Mouse (Mus musculus): ENCODE measurements around the gene Sgf29. TPM values are rescaled to one million over a fixed set of nuclear protein-coding genes. Genes with fewer than 3 reads are reported as not detected.
A peak's percentile ranks its signal among the peaks of the same experiment; 100 is the strongest.
"Not testable (repeated sequence)": the region's sequence is repeated elsewhere in the genome, so short reads cannot be mapped to it uniquely, and the experiment has no call there.

Gene Sgf29
- polyA plus RNA-seq, 1 experiment from 2014 or later: 64.5 TPM

GRCm38 (mm10) chr7:126624774-126625173, 24.3 kb upstream of the Sgf29 start:
- H3K4me1 ChIP-seq: no peaks in the 10 kb centered on the region
- H3K27ac ChIP-seq (replicated peaks): no peak overlapping the region
- H3K27me3 ChIP-seq (replicated peaks): no peaks in the 10 kb centered on the region
- H3K4me2 ChIP-seq: peak overlapping the region; percentile 15; the same call in 1 of the 2 replicates
- H3K9me3 ChIP-seq (replicated peaks): no peaks in the 10 kb centered on the region
- no peak for ATAC-seq (ENCODE audit: low FRiP score)
- H3K36me3 ChIP-seq: no peaks in the 10 kb centered on the region
- H3K4me3 ChIP-seq (replicated peaks): no peak overlapping the region
- H3K9ac ChIP-seq (replicated peaks): no peak overlapping the region
- 74% methylated on average over 16 of the region's 16 CpGs for WGBS

- no peak overlapping the region for H3K4me3 ChIP-seq (replicated peaks)
- H3K9ac ChIP-seq (replicated peaks): no peak overlapping the region
- no peaks in the 10 kb centered on the region for H3K9me3 ChIP-seq (replicated peaks)
- H3K4me2 ChIP-seq: no peak overlapping the region
- no peak overlapping the region for H3K27ac ChIP-seq (replicated peaks)
- H3K27me3 ChIP-seq (replicated peaks): no peaks in the 10 kb centered on the region
- no peaks in the 10 kb centered on the region for H3K4me1 ChIP-seq
- WGBS: 56% methylated on average over 6 of the region's 6 CpGs
- H3K36me3 ChIP-seq: no peaks in the 10 kb centered on the region
- ATAC-seq (ENCODE audit: low FRiP score): no peak
These were observed 23.7 kb upstream of the Sgf29 start for GRCm38 (mm10) chr7:126625369-126625768.

DNA sequence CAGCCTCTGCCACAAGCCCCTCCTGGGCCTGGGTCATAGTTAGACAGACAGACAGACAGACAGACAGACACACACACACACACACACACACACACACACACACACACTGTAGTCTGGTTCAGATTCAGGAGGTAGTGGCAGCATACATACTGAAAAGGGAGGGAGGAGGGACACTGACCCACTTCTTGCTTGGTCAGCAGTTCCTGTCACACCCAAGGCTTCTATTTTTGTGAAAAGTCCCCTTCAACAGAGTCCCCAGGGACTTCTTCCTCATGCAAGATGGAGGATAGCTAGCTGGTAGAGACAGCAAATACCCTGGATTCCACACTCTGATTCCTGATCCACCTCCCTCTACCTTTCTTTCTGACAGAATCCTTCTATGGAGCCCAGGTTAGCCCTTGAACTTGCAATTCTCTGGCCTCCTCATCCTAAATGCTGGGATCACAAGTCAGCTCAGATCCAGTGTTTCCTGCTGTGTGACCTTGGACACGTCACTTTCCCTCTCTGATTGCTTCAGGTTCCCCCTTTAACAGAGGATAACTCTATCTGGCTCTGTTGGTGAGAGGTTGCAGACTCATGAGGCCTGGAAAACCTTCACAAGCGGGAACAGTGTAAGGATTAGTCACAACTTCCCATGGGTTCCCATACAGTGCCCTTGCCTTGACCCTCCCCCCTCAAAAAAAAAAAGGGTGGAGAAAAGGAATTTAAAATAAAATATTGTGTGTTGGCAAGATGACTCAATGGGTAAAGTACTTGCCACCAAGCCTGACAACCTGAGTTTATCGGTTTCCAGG, 23.1 kb upstream of the Sgf29 start:
- H3K36me3 ChIP-seq: no peaks in the 10 kb centered on the region

DNA sequence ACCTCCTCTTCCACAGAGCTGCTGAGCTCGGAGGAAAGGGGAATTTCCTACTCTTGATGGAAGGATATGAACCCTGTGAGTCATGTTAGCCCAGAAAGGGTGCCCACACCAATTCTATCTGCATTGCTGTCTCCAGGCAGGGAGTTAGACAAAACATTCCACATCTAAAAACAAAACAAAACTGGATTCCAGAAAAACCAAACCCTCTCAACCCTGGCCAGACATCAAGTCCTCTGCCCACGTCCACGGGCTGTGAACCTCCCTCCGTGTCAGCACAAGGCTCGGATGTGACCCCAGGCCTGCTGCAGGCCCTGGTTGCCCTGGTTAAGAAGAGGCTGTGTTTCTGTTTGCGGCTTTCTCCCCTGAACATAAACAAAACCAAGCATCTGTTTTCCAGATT, 21.0 kb upstream of the Sgf29 start:
- Histone ChIP-seq H3K27me3 (replicated peaks) (no peaks in the 10 kb centered on the region), H3K9me3 (replicated peaks) (no peaks in the 10 kb centered on the region), H3K4me3 (replicated peaks) (no peak overlapping the region), H3K27ac (replicated peaks) (no peak overlapping the region), H3K36me3 (no peaks in the 10 kb centered on the region), H3K4me2 (no peak overlapping the region), H3K9ac (replicated peaks) (no peak overlapping the region), H3K4me1 (no peaks in the 10 kb centered on the region)
- ATAC-seq (ENCODE audit: low FRiP score): no peak
- 75% methylated on average over 6 of the region's 6 CpGs for WGBS

More for the DNA sequence above, 23.1 kb upstream of the Sgf29 start:
- no peak for ATAC-seq (ENCODE audit: low FRiP score)
- 87% methylated on average over 3 of the region's 3 CpGs for WGBS
- Histone ChIP-seq H3K27me3 (replicated peaks) (no peaks in the 10 kb centered on the region), H3K27ac (replicated peaks) (no peak overlapping the region), H3K4me3 (replicated peaks) (no peak overlapping the region), H3K9me3 (replicated peaks) (no peaks in the 10 kb centered on the region), H3K4me1 (no peaks in the 10 kb centered on the region), H3K4me2 (no peak overlapping the region), H3K9ac (replicated peaks) (no peak overlapping the region)

GRCm38 (mm10) chr7:126629915-126630314, 19.2 kb upstream of the Sgf29 start:
- no peak overlapping the region for H3K4me2 ChIP-seq
- WGBS: 7% methylated on average over 3 of the region's 3 CpGs

GRCm38 (mm10) chr7:126630824-126631518, 18.1 kb upstream of the Sgf29 start, which contains the start of gene Nupr1:
Gene Nupr1 (minus strand): TSS chr7:126630861.
- Histone ChIP-seq H3K36me3 (no peaks in the 10 kb centered on the region), H3K9me3 (replicated peaks) (no peaks in the 10 kb centered on the region), H3K27me3 (replicated peaks) (no peaks in the 10 kb centered on the region)

More at GRCm38 (mm10) chr7:126629915-126630314, 19.2 kb upstream of the Sgf29 start:
- Histone ChIP-seq H3K9ac (replicated peaks) (no peak overlapping the region), H3K36me3 (no peaks in the 10 kb centered on the region), H3K27ac (replicated peaks) (no peak overlapping the region), H3K4me3 (replicated peaks) (no peak overlapping the region), H3K27me3 (replicated peaks) (no peaks in the 10 kb centered on the region), H3K9me3 (replicated peaks) (no peaks in the 10 kb centered on the region), H3K4me1 (no peaks in the 10 kb centered on the region)
- ATAC-seq (ENCODE audit: low FRiP score): no peak

DNA sequence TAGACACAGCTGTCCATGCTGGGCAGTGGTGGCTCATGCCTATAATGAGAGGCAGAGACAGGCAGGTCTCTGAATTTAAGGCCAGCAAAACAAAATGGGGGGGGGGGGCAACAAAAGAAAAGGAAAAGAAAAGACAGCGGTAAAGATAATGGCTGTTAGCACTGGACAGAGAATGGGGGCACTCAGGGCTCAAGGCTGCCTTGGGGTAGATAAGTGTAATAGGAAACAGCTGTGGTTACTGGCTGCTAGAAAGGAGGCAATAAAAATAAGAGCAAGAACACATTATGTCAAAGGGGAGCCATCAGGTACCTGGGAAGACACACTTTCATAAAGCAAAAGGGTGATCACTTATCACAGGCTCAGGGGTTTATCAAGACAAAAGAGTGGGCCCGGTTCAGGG, 16.6 kb upstream of the Sgf29 start:
- Histone ChIP-seq H3K4me2 (no peak overlapping the region), H3K27ac (replicated peaks) (no peak overlapping the region)

More at GRCm38 (mm10) chr7:126630824-126631518, 18.1 kb upstream of the Sgf29 start, which contains the start of gene Nupr1:
- H3K9ac ChIP-seq (replicated peaks): no peak within 1 kb of the TSS
- no peak within 1 kb of the TSS for H3K4me2 ChIP-seq
- H3K27ac ChIP-seq (replicated peaks): no peak within 1 kb of the TSS
- no peaks in the 10 kb centered on the region for H3K4me1 ChIP-seq
- 93% methylated on average over 4 of the region's 4 CpGs for WGBS
- ATAC-seq (ENCODE audit: low FRiP score): no peak
- H3K4me3 ChIP-seq (replicated peaks): no peak within 1 kb of the TSS

DNA sequence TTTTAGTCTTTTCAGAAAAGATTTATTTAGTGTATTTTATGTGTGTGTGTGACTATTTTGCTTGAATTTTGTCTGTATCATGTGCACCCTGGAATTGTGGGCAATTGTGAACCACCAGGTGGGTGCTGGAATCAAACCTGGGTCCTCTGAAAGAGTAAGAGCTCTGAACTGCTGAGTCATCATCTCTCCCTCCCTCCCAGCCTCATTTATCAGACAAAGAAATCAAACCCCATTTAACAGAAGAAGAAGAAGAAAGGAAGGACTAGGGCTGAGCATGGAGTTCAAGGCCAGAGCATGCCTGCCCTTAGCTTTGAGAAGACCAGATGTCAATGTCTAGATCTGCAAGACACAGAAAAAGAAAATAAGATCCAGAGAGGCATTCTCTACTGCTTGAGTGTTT, 13.7 kb upstream of the Sgf29 start:
- peaks cover 6% of the 10 kb centered on the region; the same call in 1 of the 2 replicates for H3K27me3 ChIP-seq (replicated peaks)
- H3K9ac ChIP-seq (replicated peaks): no peak overlapping the region
- no peak overlapping the region for H3K4me3 ChIP-seq (replicated peaks)
- H3K4me2 ChIP-seq: no peak overlapping the region
- no peak overlapping the region for H3K27ac ChIP-seq (replicated peaks)
- ATAC-seq (ENCODE audit: low FRiP score): no peak
- no peaks in the 10 kb centered on the region for H3K9me3 ChIP-seq (replicated peaks)
- no peaks in the 10 kb centered on the region for H3K4me1 ChIP-seq
- no peaks in the 10 kb centered on the region for H3K36me3 ChIP-seq

More for the DNA sequence above, 16.6 kb upstream of the Sgf29 start:
- ATAC-seq (ENCODE audit: low FRiP score): no peak
- H3K36me3 ChIP-seq: no peaks in the 10 kb centered on the region
- no peaks in the 10 kb centered on the region for H3K9me3 ChIP-seq (replicated peaks)
- H3K9ac ChIP-seq (replicated peaks): no peak overlapping the region
- WGBS: 81% methylated on average over 2 of the region's 2 CpGs
- H3K27me3 ChIP-seq (replicated peaks): no peaks in the 10 kb centered on the region
- H3K4me3 ChIP-seq (replicated peaks): no peak overlapping the region
- no peaks in the 10 kb centered on the region for H3K4me1 ChIP-seq

DNA sequence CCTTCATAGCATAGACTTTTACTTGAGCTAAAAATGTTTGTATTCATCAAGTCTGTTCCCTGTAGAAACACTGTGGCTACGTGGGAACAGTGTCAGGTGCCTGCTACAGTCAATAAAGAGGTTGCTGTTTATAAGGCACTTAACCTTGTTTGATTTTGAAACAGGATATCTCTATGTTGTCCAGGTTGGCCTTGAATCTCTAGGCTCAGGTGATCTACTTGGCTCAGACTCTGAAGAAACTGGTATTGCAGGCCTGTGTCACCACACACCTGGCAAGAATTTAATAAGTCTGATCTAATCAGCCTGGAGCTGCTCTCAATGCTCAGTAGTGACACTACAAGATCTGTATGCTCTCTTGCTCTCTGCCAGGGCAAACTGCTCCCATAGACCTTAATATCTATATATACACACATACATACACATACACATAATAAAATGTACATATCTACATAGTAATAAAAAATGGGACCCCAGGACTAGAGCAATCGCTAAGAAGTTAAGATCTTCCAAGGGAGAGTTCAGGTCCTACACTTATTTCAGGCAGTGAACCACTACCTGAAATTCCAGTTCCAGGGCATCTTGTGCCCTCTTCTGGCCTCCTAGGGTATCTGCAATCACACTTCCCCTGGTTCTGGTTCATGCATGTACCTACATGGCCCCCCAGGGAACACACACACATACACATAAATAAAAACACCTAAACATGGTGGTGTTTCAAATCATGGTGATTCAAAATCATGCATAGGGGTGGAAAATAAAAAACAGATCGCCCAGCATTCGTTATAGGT, 12.2 kb upstream of the Sgf29 start:
- 18% methylated on average over 4 of the region's 4 CpGs for WGBS
- H3K36me3 ChIP-seq: no peaks in the 10 kb centered on the region
- no peak overlapping the region for H3K4me3 ChIP-seq (replicated peaks)
- H3K9me3 ChIP-seq (replicated peaks): no peaks in the 10 kb centered on the region
- H3K27ac ChIP-seq (replicated peaks): no peak overlapping the region
- H3K27me3 ChIP-seq (replicated peaks): peaks cover 6% of the 10 kb centered on the region; the same call in 1 of the 2 replicates
- H3K9ac ChIP-seq (replicated peaks): no peak overlapping the region
- no peak overlapping the region for H3K4me2 ChIP-seq
- ATAC-seq (ENCODE audit: low FRiP score): no peak
- H3K4me1 ChIP-seq: no peaks in the 10 kb centered on the region

DNA sequence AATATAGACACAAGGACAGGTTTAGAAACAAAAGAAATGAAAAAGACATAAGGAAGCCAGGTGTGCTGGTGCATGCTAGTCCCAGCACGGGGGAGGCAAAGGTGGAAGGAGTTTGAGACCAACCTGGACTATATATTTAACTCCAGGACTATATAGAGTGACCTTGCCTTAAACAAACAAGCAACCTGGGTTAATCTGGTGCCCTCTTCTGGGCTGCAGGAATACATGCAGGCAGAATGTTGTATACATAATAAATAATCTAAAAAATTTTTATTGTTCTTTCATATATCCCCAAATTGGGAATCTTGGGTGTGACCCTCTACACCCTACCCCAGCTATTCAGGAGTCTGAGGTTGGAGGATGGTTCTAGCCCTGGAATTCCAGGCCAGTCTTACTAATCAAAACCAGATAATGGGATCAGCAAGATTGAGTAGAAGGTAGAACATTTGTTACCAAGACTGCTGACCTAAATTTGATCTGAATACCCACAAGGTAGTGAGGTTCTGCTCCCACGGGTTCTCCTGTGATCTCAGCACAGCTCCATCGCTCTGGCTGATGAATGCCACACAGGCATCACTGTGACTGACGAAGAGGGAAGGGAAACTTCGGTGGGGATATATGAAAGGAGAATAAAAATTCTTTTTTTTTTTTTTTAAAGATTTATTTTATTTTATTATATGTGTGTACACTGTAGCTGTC, 6.4 kb upstream of the Sgf29 start:
- ATAC-seq (ENCODE audit: low FRiP score): no peak
- no peak overlapping the region for H3K4me3 ChIP-seq (replicated peaks)
- peaks cover 6% of the 10 kb centered on the region; the same call in 1 of the 2 replicates for H3K27me3 ChIP-seq (replicated peaks)
- H3K9me3 ChIP-seq (replicated peaks): no peaks in the 10 kb centered on the region
- H3K4me1 ChIP-seq: 0 out of 2 replicates have a peak, but pooled peaks cover 4% of the 10 kb centered on the region
- H3K4me2 ChIP-seq: no peak overlapping the region
- H3K9ac ChIP-seq (replicated peaks): no peak overlapping the region
- H3K27ac ChIP-seq (replicated peaks): no peak overlapping the region
- 75% methylated on average over 5 of the region's 5 CpGs for WGBS
- no peaks in the 10 kb centered on the region for H3K36me3 ChIP-seq

GRCm38 (mm10) chr7:126643244-126643617, 5.9 kb upstream of the Sgf29 start:
- not testable (repeated sequence) for H3K4me3 ChIP-seq (replicated peaks); H3K4me2 ChIP-seq; H3K9me3 ChIP-seq (replicated peaks); ATAC-seq (ENCODE audit: low FRiP score); H3K27ac ChIP-seq (replicated peaks); H3K27me3 ChIP-seq (replicated peaks); H3K4me1 ChIP-seq; H3K36me3 ChIP-seq; H3K9ac ChIP-seq (replicated peaks)
- WGBS: 74% methylated on average over 3 of the region's 3 CpGs

Data from neural tube, embryonic 15.5 days (tissue).